Mouse (Mus musculus): ENCODE measurements at regions not wholly inside any gene's neighbourhood (a gene's known extent, or its start where the extent isn't known, plus 50 kb on each side); places are given as distances from the start of the nearest gene placed in this dataset.

DNA sequence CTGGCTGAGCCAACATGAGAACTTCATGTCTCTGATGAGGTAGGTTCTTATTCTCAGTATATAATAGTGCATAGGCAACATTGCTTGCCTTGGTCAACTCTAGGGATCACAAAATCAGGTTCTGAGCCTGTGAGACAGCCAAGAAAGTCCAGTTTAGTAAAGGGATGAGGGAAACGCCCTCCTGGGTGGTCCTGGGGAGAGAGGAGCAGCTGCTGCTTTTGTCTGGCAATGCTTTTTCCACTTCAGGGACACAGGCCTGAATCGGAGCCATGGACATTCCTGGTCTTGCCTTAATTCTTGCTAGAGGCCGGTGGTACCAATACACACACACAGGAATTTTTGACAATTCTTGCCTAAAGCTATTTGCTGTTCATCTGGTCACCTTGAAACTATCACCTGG lies 169.8 kb downstream of the Plpp3 start:
- H3K27me3 ChIP-seq (ENCODE audit: control insufficient read depth, insufficient read depth, low read length): no peaks in the 10 kb centered on the region
- H3K36me3 ChIP-seq (ENCODE audit: control insufficient read depth, insufficient read depth, low read length): no peaks in the 10 kb centered on the region
- no peak overlapping the region for H3K27ac ChIP-seq (ENCODE audit: control insufficient read depth, insufficient read depth, low read depth, low read length)
- H3K4me1 ChIP-seq (ENCODE audit: control insufficient read depth, insufficient read depth, low read length): 0 out of 2 replicates have a peak, but pooled peaks cover 2% of the 10 kb centered on the region
- no peak overlapping the region for H3K4me3 ChIP-seq (ENCODE audit: control insufficient read depth, low read depth, low read length)
- no peak for TF ChIP-seq CTCF (IDR thresholded peaks at IDR 0.05; ENCODE audit: control insufficient read depth, insufficient read depth, insufficient replicate concordance, low read depth, low read length)
- no peak for TF ChIP-seq POLR2A (IDR thresholded peaks at IDR 0.05; ENCODE audit: control insufficient read depth, low read depth, low read length)

DNA sequence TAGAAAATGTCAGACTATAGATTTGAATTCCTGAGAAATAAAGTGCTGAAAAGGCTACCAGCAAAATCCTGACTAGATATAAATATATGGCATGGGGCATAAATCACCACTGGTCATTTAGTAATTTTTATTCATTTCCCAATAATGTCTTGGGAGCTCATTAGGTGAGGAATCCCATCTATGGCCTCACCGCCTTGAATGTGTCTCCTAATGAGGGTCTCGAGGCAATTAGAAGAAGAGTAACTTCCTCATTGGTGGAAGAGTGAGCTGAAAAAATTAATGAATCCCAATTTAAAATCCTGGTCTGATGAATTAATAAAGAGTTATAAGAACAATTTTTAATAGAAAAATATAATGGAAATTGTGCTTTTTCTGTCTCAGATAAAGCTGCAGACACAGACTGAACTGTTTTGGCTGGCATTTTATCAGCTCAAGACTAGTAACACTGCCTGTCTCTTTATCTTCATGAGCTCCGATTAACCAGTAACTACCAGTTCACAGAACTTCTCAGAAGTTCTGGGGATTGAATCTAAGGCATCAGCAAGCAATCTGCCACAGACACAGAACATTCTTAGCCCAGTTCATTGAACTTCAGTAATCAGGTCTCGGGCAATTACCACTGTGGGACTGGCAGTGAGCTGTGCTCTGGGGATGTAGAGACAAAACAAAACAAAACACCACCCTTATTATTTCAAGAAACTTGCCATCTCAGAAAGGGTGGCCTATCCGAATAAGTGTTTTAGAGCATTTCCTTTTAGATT lies 170.7 kb downstream of the Plpp3 start:
- TF ChIP-seq POLR2A (IDR thresholded peaks at IDR 0.05; ENCODE audit: control insufficient read depth, low read depth, low read length) (no peak), CTCF (IDR thresholded peaks at IDR 0.05; ENCODE audit: control insufficient read depth, insufficient read depth, insufficient replicate concordance, low read depth, low read length) (no peak)
- no peak overlapping the region for H3K4me3 ChIP-seq (ENCODE audit: control insufficient read depth, low read depth, low read length)
- H3K27me3 ChIP-seq (ENCODE audit: control insufficient read depth, insufficient read depth, low read length): no peaks in the 10 kb centered on the region
- 0 out of 2 replicates have a peak, but pooled peaks cover 2% of the 10 kb centered on the region for H3K4me1 ChIP-seq (ENCODE audit: control insufficient read depth, insufficient read depth, low read length)
- H3K36me3 ChIP-seq (ENCODE audit: control insufficient read depth, insufficient read depth, low read length): no peaks in the 10 kb centered on the region
- H3K27ac ChIP-seq (ENCODE audit: control insufficient read depth, insufficient read depth, low read depth, low read length): no peak overlapping the region

DNA sequence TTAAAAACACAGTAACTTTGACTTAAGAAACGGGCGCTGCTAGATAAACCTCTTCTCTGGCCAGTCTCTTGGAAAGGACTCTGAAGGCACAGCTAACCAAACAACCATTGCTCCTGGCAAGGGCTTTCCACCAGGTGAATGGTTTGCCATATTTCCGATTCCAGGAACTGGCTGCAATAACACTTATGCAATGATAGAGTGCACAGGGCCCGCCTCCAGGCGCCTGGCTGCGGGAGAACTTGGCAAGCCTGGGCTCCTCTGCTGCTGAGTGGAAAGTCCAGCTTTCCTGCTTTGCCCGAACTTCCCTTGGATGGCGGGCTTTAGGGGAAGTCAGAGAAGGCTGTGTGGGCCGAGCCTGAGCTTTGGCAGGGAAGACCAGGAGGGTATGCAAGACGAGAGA lies 171.6 kb downstream of the Plpp3 start:
- no peak for TF ChIP-seq POLR2A (IDR thresholded peaks at IDR 0.05; ENCODE audit: control insufficient read depth, low read depth, low read length)
- TF ChIP-seq CTCF (IDR thresholded peaks at IDR 0.05; ENCODE audit: control insufficient read depth, insufficient read depth, insufficient replicate concordance, low read depth, low read length): no peak
- H3K4me1 ChIP-seq (ENCODE audit: control insufficient read depth, insufficient read depth, low read length): 0 out of 2 replicates have a peak, but pooled peaks cover 2% of the 10 kb centered on the region
- no peaks in the 10 kb centered on the region for H3K36me3 ChIP-seq (ENCODE audit: control insufficient read depth, insufficient read depth, low read length)
- no peaks in the 10 kb centered on the region for H3K27me3 ChIP-seq (ENCODE audit: control insufficient read depth, insufficient read depth, low read length)
- no peak overlapping the region for H3K4me3 ChIP-seq (ENCODE audit: control insufficient read depth, low read depth, low read length)
- no peak overlapping the region for H3K27ac ChIP-seq (ENCODE audit: control insufficient read depth, insufficient read depth, low read depth, low read length)

DNA sequence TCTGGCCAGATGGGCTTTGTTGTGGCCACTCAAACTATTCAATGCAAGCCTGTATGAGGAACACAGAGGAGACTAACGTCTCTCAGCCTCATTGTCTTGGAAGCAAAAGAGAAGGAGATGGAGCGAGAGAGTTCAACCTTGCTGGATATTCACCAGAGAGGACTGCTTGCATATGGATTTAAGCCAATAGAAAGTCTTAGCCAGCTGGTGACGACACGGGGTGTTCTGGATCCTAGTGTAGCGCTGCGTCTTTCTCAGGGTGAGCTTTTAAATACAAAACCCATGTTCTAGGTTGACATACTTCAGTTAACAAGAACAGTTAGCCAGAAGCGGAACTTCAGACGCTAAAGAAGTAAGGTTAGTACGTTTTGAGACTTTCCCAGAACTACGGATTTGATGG lies 174.9 kb downstream of the Plpp3 start:
- no peaks in the 10 kb centered on the region for H3K36me3 ChIP-seq (ENCODE audit: control insufficient read depth, insufficient read depth, low read length)
- 0 out of 2 replicates have a peak, but pooled peaks cover 2% of the 10 kb centered on the region for H3K4me1 ChIP-seq (ENCODE audit: control insufficient read depth, insufficient read depth, low read length)
- no peak overlapping the region for H3K4me3 ChIP-seq (ENCODE audit: control insufficient read depth, low read depth, low read length)
- H3K27ac ChIP-seq (ENCODE audit: control insufficient read depth, insufficient read depth, low read depth, low read length): no peak overlapping the region
- no peak for TF ChIP-seq CTCF (IDR thresholded peaks at IDR 0.05; ENCODE audit: control insufficient read depth, insufficient read depth, insufficient replicate concordance, low read depth, low read length)
- TF ChIP-seq POLR2A (IDR thresholded peaks at IDR 0.05; ENCODE audit: control insufficient read depth, low read depth, low read length): no peak
- H3K27me3 ChIP-seq (ENCODE audit: control insufficient read depth, insufficient read depth, low read length): no peaks in the 10 kb centered on the region

DNA sequence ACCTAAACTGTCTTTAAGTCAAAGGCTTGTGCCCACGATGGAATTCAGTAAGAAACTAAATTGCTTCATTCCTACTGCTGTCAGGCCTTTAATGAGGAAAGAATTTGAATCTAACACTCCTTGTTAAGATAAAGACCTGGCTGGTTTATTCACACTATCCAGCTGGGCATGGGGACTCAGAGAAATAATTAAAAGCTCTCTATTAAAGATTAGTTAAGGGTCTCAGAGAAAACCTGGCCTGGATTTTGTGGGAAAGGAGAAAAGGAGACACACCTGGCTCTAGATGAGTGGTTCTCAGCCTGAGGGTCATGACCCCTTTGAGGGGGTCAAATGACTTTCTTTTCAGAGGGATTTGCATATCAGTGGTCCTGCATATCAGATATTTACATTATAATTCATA lies 178.7 kb downstream of the Plpp3 start:
- TF ChIP-seq POLR2A (IDR thresholded peaks at IDR 0.05; ENCODE audit: control insufficient read depth, low read depth, low read length): no peak
- no peak for TF ChIP-seq CTCF (IDR thresholded peaks at IDR 0.05; ENCODE audit: control insufficient read depth, insufficient read depth, insufficient replicate concordance, low read depth, low read length)
- H3K27ac ChIP-seq (ENCODE audit: control insufficient read depth, insufficient read depth, low read depth, low read length): no peak overlapping the region

DNA sequence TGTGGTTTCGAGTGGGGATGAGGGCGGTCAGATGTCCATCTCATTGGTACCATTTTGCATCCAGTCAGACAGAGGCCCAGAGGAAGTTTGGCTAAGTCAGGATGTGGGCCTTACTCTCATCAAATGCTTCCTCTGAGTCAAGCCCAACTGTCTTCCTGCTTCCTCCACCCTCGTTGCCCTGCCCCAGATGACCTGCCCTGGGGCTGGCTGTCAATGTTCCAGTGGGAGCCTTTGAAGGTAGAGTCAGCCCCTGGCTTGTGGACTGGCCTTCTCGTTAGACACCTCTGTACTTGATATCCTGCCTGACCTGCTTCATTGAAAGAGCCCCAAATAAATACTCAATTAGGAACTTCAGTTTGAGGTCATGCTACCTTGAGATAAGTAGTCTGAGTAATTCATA lies 179.4 kb downstream of the Plpp3 start:
- no peaks in the 10 kb centered on the region for H3K27me3 ChIP-seq (ENCODE audit: control insufficient read depth, insufficient read depth, low read length)
- TF ChIP-seq CTCF (IDR thresholded peaks at IDR 0.05; ENCODE audit: control insufficient read depth, insufficient read depth, insufficient replicate concordance, low read depth, low read length) (no peak), POLR2A (IDR thresholded peaks at IDR 0.05; ENCODE audit: control insufficient read depth, low read depth, low read length) (no peak)
- H3K27ac ChIP-seq (ENCODE audit: control insufficient read depth, insufficient read depth, low read depth, low read length): no peak overlapping the region
- H3K4me1 ChIP-seq (ENCODE audit: control insufficient read depth, insufficient read depth, low read length): no peaks in the 10 kb centered on the region
- H3K36me3 ChIP-seq (ENCODE audit: control insufficient read depth, insufficient read depth, low read length): no peaks in the 10 kb centered on the region
- H3K4me3 ChIP-seq (ENCODE audit: control insufficient read depth, low read depth, low read length): no peak overlapping the region

More for the DNA sequence above, 178.7 kb downstream of the Plpp3 start:
- Histone ChIP-seq H3K4me1 (ENCODE audit: control insufficient read depth, insufficient read depth, low read length) (no peaks in the 10 kb centered on the region), H3K27me3 (ENCODE audit: control insufficient read depth, insufficient read depth, low read length) (no peaks in the 10 kb centered on the region), H3K36me3 (ENCODE audit: control insufficient read depth, insufficient read depth, low read length) (no peaks in the 10 kb centered on the region), H3K4me3 (ENCODE audit: control insufficient read depth, low read depth, low read length) (no peak overlapping the region)

DNA sequence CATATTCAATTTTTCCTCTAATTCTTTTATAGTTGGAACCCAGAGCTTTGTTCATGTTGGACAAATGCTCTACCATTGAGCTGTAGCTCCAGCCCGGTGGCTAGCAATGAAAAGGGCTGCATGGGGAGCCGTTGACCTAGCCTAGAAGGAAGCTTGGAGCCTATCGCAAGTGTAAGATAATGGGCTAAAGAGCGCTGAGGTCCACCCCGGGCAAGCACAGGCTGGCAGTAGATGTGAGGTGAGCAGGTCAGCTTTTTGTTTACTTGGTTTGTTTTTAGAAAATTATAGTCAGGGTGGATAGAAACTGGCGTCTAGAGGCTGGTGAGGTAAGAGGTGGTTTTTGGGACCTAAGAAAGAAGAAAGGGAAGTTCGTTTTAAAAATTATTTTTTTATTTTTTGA lies 181.0 kb downstream of the Plpp3 start:
- no peak overlapping the region for H3K27ac ChIP-seq (ENCODE audit: control insufficient read depth, insufficient read depth, low read depth, low read length)
- H3K4me3 ChIP-seq (ENCODE audit: control insufficient read depth, low read depth, low read length): no peak overlapping the region
- H3K36me3 ChIP-seq (ENCODE audit: control insufficient read depth, insufficient read depth, low read length): no peaks in the 10 kb centered on the region
- TF ChIP-seq CTCF (IDR thresholded peaks at IDR 0.05; ENCODE audit: control insufficient read depth, insufficient read depth, insufficient replicate concordance, low read depth, low read length) (no peak), POLR2A (IDR thresholded peaks at IDR 0.05; ENCODE audit: control insufficient read depth, low read depth, low read length) (no peak)
- H3K27me3 ChIP-seq (ENCODE audit: control insufficient read depth, insufficient read depth, low read length): no peaks in the 10 kb centered on the region
- no peaks in the 10 kb centered on the region for H3K4me1 ChIP-seq (ENCODE audit: control insufficient read depth, insufficient read depth, low read length)

Data from testis, adult 2 months (tissue).